Mouse (Mus musculus) heart, embryonic 14.5 days (tissue): ENCODE measurements at regions not wholly inside any gene's neighbourhood (a gene's known extent, or its start where the extent isn't known, plus 50 kb on each side); places are given as distances from the start of the nearest gene placed in this dataset.

ENCODE experiments used
- ATAC-seq: fragments of 200-750 bp; cut with Nextera tagmentation; 2 replicates; pipeline ENCODE4 v1.8.0; 2017; ENCODE audit warnings: low read depth, moderate TSS enrichment; ENCODE audit not compliant: insufficient number of reproducible peaks, insufficient read depth, low FRiP score
- H3K27ac ChIP-seq, 2 experiments: fragments of 200-500 bp in 1 of 2; fragments of 300-500 bp in 1 of 2; sonication (generic) in 1 of 2; replicated peaks in 1 of 2; 2 replicates each; pipeline ENCODE4 v1.5.1; 2012 to 2014; ENCODE audit warnings: low read depth in 2 of 2, low read length in 2 of 2, control low read depth in 1 of 2, mild to moderate bottlenecking in 1 of 2, mixed read lengths in 1 of 2; ENCODE audit not compliant: control insufficient read depth in 1 of 2, insufficient read depth in 1 of 2
- H3K27me3 ChIP-seq: fragments of 300-500 bp; sonication (generic); 2 replicates; pipeline ENCODE4 v1.6.1; 2014; ENCODE audit warnings: mild to moderate bottlenecking, low read length, control low read depth; ENCODE audit not compliant: control insufficient read depth, insufficient read depth
- H3K36me3 ChIP-seq: fragments of 300-500 bp; sonication (generic); 2 replicates; pipeline ENCODE4 v1.6.1; 2014; ENCODE audit warnings: mild to moderate bottlenecking, control low read depth, low read length, mixed read lengths; ENCODE audit not compliant: control insufficient read depth, insufficient read depth
- H3K4me1 ChIP-seq, 2 experiments: fragments of 200-500 bp in 1 of 2; fragments of 300-500 bp in 1 of 2; sonication (generic) in 1 of 2; 2 replicates each; pipeline ENCODE4 v1.6.1; 2012 to 2014; ENCODE audit warnings: low read length in 2 of 2, control low read depth in 1 of 2, mixed read lengths in 1 of 2; ENCODE audit not compliant: control insufficient read depth in 2 of 2, insufficient read depth in 2 of 2
- H3K4me2 ChIP-seq: fragments of 300-500 bp; sonication (generic); 2 replicates; pipeline ENCODE4 v1.6.1; 2014; ENCODE audit warnings: mild to moderate bottlenecking, low read length
- H3K4me3 ChIP-seq, 2 experiments: fragments of 200-500 bp in 1 of 2; fragments of 300-500 bp in 1 of 2; sonication (generic) in 1 of 2; 2 replicates each; pipeline ENCODE4 v1.5.1; 2012 to 2014; ENCODE audit warnings: low read length in 2 of 2, mild to moderate bottlenecking in 2 of 2, control low read depth in 1 of 2, low read depth in 1 of 2, moderate library complexity in 1 of 2; ENCODE audit not compliant: control insufficient read depth in 1 of 2, insufficient read depth in 1 of 2
- H3K9ac ChIP-seq: fragments of 300-500 bp; sonication (generic); 2 replicates; pipeline ENCODE4 v1.6.1; 2014; ENCODE audit warnings: mild to moderate bottlenecking, low read length
- H3K9me3 ChIP-seq: fragments of 300-500 bp; sonication (generic); 2 replicates; pipeline ENCODE4 v1.6.1; 2016; ENCODE audit warnings: low read length, control low read depth; ENCODE audit not compliant: control insufficient read depth
- WGBS: fragments of 180-500 bp; shearing (Covaris S2); extraction: QIAGEN DNeasy Blood & Tissue Kit; methylation state at CpG from one replicate; pipeline ENCODE4 v1.1.7; 2014; 5-methylcytosine and 5-hydroxymethylcytosine counted together

- no peaks in the 10 kb centered on the region for H3K27me3 ChIP-seq
- peak; percentile 60 for ATAC-seq
- no peaks in the 10 kb centered on the region for H3K9me3 ChIP-seq
- H3K4me2 ChIP-seq, result peak overlapping the region; percentile 45
- peak overlapping the region; percentile 68 to 78 for H3K27ac ChIP-seq
- 39% methylated on average over 8 of the region's 8 CpGs for WGBS
- no peak overlapping the region for H3K9ac ChIP-seq
- no peak overlapping the region for H3K4me3 ChIP-seq
- H3K4me1 ChIP-seq, result peaks cover 8 to 17% of the 10 kb centered on the region in 2 experiments
- no peaks in the 10 kb centered on the region for H3K36me3 ChIP-seq
Measured at GRCm38 (mm10) chr2:144123395-144124034, 90.7 kb downstream of the Banf2 start.

- no peak overlapping the region for H3K4me3 ChIP-seq
- 79% methylated on average over 12 of the region's 13 CpGs for WGBS
- H3K4me2 ChIP-seq, result no peak overlapping the region
- ATAC-seq, result no peak
- H3K36me3 ChIP-seq, result no peaks in the 10 kb centered on the region
- no peaks in the 10 kb centered on the region for H3K9me3 ChIP-seq
- no peaks in the 10 kb centered on the region for H3K27me3 ChIP-seq
- no peak overlapping the region for H3K9ac ChIP-seq
- H3K27ac ChIP-seq, result no peak overlapping the region
- H3K4me1 ChIP-seq, result peaks cover 8 to 16% of the 10 kb centered on the region in 2 experiments
Measured at GRCm38 (mm10) chr2:144127082-144128037, 94.5 kb downstream of the Banf2 start.

GRCm38 (mm10) chr2:144128038-144128402, 95.2 kb downstream of the Banf2 start:
- H3K36me3 ChIP-seq, result no peaks in the 10 kb centered on the region
- H3K4me3 ChIP-seq, result no peak overlapping the region
- H3K27me3 ChIP-seq, result no peaks in the 10 kb centered on the region
- no peak for ATAC-seq
- no peak overlapping the region for H3K27ac ChIP-seq
- no peak overlapping the region for H3K9ac ChIP-seq
- no peaks in the 10 kb centered on the region for H3K9me3 ChIP-seq
- peaks cover 3 to 9% of the 10 kb centered on the region in 2 experiments for H3K4me1 ChIP-seq
- H3K4me2 ChIP-seq, result no peak overlapping the region
- 86% methylated on average over 3 of the region's 3 CpGs for WGBS

GRCm38 (mm10) chr2:144128527-144128926, 95.7 kb downstream of the Banf2 start:
- Histone ChIP-seq H3K4me2 (no peak overlapping the region), H3K9ac (no peak overlapping the region), H3K9me3 (no peaks in the 10 kb centered on the region), H3K27ac (no peak overlapping the region), H3K4me1 (peaks cover 2 to 4% of the 10 kb centered on the region in 2 experiments; a peak in 3 of 4 replicates), H3K36me3 (no peaks in the 10 kb centered on the region), H3K27me3 (no peaks in the 10 kb centered on the region), H3K4me3 (no peak overlapping the region)
- no peak for ATAC-seq
- 71% methylated on average over 4 of the region's 4 CpGs for WGBS

GRCm38 (mm10) chr2:144133806-144134574, 101.1 kb downstream of the Banf2 start:
- WGBS, result 55% methylated on average over 14 of the region's 14 CpGs
- no peaks in the 10 kb centered on the region for H3K36me3 ChIP-seq
- H3K27ac ChIP-seq, result peak overlapping the region in 1 of 2 experiments; percentile 55; a peak in 3 of 4 replicates
- no peak overlapping the region for H3K9ac ChIP-seq
- ATAC-seq, result no peak
- no peaks in the 10 kb centered on the region for H3K9me3 ChIP-seq
- H3K27me3 ChIP-seq, result no peaks in the 10 kb centered on the region
- H3K4me2 ChIP-seq, result no peak overlapping the region
- peaks cover 3% of the 10 kb centered on the region in 2 experiments; a peak in 1 of 4 replicates for H3K4me1 ChIP-seq
- no peak overlapping the region for H3K4me3 ChIP-seq

GRCm38 (mm10) chr2:144134575-144134958, 101.7 kb downstream of the Banf2 start:
- H3K4me3 ChIP-seq, result no peak overlapping the region
- no peaks in the 10 kb centered on the region for H3K9me3 ChIP-seq
- no peaks in the 10 kb centered on the region for H3K36me3 ChIP-seq
- ATAC-seq, result no peak
- no peak overlapping the region for H3K4me2 ChIP-seq
- peaks cover 3% of the 10 kb centered on the region in 2 experiments; a peak in 1 of 4 replicates for H3K4me1 ChIP-seq
- 69% methylated on average over 9 of the region's 9 CpGs for WGBS
- no peaks in the 10 kb centered on the region for H3K27me3 ChIP-seq
- no peak overlapping the region for H3K9ac ChIP-seq
- H3K27ac ChIP-seq, result peak overlapping the region in 1 of 2 experiments; percentile 55; a peak in 3 of 4 replicates

GRCm38 (mm10) chr2:144135586-144135985, 102.7 kb downstream of the Banf2 start:
- H3K4me1 ChIP-seq, result peaks cover 3% of the 10 kb centered on the region in 2 experiments; a peak in 1 of 4 replicates
- 90% methylated on average over 1 of the region's 1 CpGs for WGBS
- no peak overlapping the region for H3K27ac ChIP-seq
- H3K27me3 ChIP-seq, result no peaks in the 10 kb centered on the region
- H3K9ac ChIP-seq, result no peak overlapping the region
- H3K4me2 ChIP-seq, result no peak overlapping the region
- H3K9me3 ChIP-seq, result no peaks in the 10 kb centered on the region
- H3K4me3 ChIP-seq, result no peak overlapping the region
- no peaks in the 10 kb centered on the region for H3K36me3 ChIP-seq
- ATAC-seq, result no peak
